Mouse (Mus musculus) right cerebral cortex, postnatal 4 days (tissue): Measurements from ENCODE around the gene Dennd2a.
"Not testable (repeated sequence)": the region's sequence is repeated elsewhere in the genome, so short reads cannot be mapped to it uniquely, and the experiment has no call there.

ENCODE experiments used
- DNase-seq: peaks from one replicate; pipeline ENCODE4 v3.0.0-alpha.2; 2022

The Dennd2a gene

GRCm38 (mm10) chr6:39445801-39446572 lies 111.7 kb downstream of the Dennd2a start:
- no peak for DNase-seq

- DNase-seq, result no peak
These were observed 114.8 kb downstream of the Dennd2a start for GRCm38 (mm10) chr6:39442786-39443287.

- DNase-seq, result no peak
These were observed 117.5 kb downstream of the Dennd2a start for GRCm38 (mm10) chr6:39440207-39440606.

- not testable (repeated sequence) for DNase-seq
These were observed 120.1 kb downstream of the Dennd2a start for GRCm38 (mm10) chr6:39437519-39437918.

- no peak for DNase-seq
These were observed 121.8 kb downstream of the Dennd2a start for GRCm38 (mm10) chr6:39435875-39436274.

- DNase-seq, result no peak
These were observed 122.7 kb downstream of the Dennd2a start for GRCm38 (mm10) chr6:39434886-39435492.

GRCm38 (mm10) chr6:39434111-39434885 lies 123.4 kb downstream of the Dennd2a start:
- DNase-seq, result no peak

GRCm38 (mm10) chr6:39433701-39434100 lies 124.0 kb downstream of the Dennd2a start:
- DNase-seq, result no peak

- DNase-seq, result no peak
These were observed 124.5 kb downstream of the Dennd2a start for GRCm38 (mm10) chr6:39433174-39433573.

GRCm38 (mm10) chr6:39430722-39431121 lies 126.9 kb downstream of the Dennd2a start:
- no peak for DNase-seq

GRCm38 (mm10) chr6:39429007-39429788 lies 128.5 kb downstream of the Dennd2a start:
- DNase-seq, result no peak

- DNase-seq, result no peak
These were observed 130.2 kb downstream of the Dennd2a start for GRCm38 (mm10) chr6:39427276-39428003.

- no peak for DNase-seq
These were observed 130.9 kb downstream of the Dennd2a start for GRCm38 (mm10) chr6:39426725-39427124.

GRCm38 (mm10) chr6:39425181-39425580 lies 132.5 kb downstream of the Dennd2a start:
- DNase-seq, result no peak

GRCm38 (mm10) chr6:39423686-39424085 lies 134.0 kb downstream of the Dennd2a start:
- DNase-seq, result no peak

GRCm38 (mm10) chr6:39423130-39423551 lies 134.5 kb downstream of the Dennd2a start:
- no peak for DNase-seq

GRCm38 (mm10) chr6:39420867-39421266 lies 136.8 kb downstream of the Dennd2a start:
- no peak for DNase-seq

GRCm38 (mm10) chr6:39419851-39420721 lies 137.6 kb downstream of the Dennd2a start, which contains the start of gene Mkrn1:
Gene Mkrn1 (minus strand): TSS chr6:39420462.
- peak; percentile 75 for DNase-seq

GRCm38 (mm10) chr6:39419386-39419850 lies 138.2 kb downstream of the Dennd2a start:
- DNase-seq, result no peak

GRCm38 (mm10) chr6:39416654-39417053 lies 141.0 kb downstream of the Dennd2a start:
- DNase-seq, result not testable (repeated sequence)

GRCm38 (mm10) chr6:39415762-39416161 lies 141.9 kb downstream of the Dennd2a start:
- DNase-seq, result peak; percentile 81
